26 mouse cellular contexts compared by ENCODE assay signal in genomic region chr4:149727636-149728035, GRCm38 (mm10).
"Had no signal": no experiment of that assay in that cellular context is flagged by ENCODE, and none has a peak within 500 bp of the region (broad histone marks: within the 10 kb centered on the region; RNA-seq: fewer than 3 reads in every experiment).

No protein-coding gene starts in this region.

- ATAC-seq: hindbrain, embryonic 16.5 days; intestine, embryonic 16.5 days; liver, embryonic 12.5 days had no signal

- H3K9me3 ChIP-seq: heart, embryonic 13.5 days; heart, embryonic 15.5 days; hindbrain, embryonic 12.5 days; kidney, embryonic 15.5 days; limb, embryonic 13.5 days; limb, embryonic 15.5 days; liver, embryonic 12.5 days had no signal

- H3K4me2 ChIP-seq: heart, embryonic 11.5 days; heart, embryonic 13.5 days; heart, embryonic 15.5 days; hindbrain, embryonic 12.5 days; hindbrain, embryonic 14.5 days; kidney, embryonic 15.5 days; limb, embryonic 13.5 days; limb, embryonic 15.5 days; liver, embryonic 12.5 days had no signal

- H3K27ac ChIP-seq: heart, embryonic 13.5 days; heart, embryonic 15.5 days; hindbrain, embryonic 12.5 days; hindbrain, embryonic 14.5 days; kidney, embryonic 15.5 days; kidney, postnatal 0 days; limb, embryonic 13.5 days; limb, embryonic 15.5 days; liver, embryonic 12.5 days; liver, embryonic 14.5 days had no signal

- H3K4me3 ChIP-seq: heart, adult 2 months; heart, embryonic 13.5 days; heart, embryonic 15.5 days; hindbrain, embryonic 12.5 days; kidney, embryonic 15.5 days; limb, embryonic 13.5 days; limb, embryonic 15.5 days; liver, embryonic 12.5 days had no signal

- H3K27me3 ChIP-seq: heart, embryonic 13.5 days; heart, embryonic 15.5 days; hindbrain, embryonic 12.5 days; kidney, embryonic 15.5 days; limb, embryonic 13.5 days; limb, embryonic 15.5 days; liver, embryonic 12.5 days had no signal

- H3K4me1 ChIP-seq: limb, embryonic 13.5 days had no signal

- H3K9ac ChIP-seq: heart, embryonic 13.5 days; heart, embryonic 15.5 days; hindbrain, embryonic 12.5 days; hindbrain, embryonic 14.5 days; kidney, embryonic 15.5 days; limb, embryonic 13.5 days; limb, embryonic 15.5 days; liver, embryonic 12.5 days; liver, embryonic 14.5 days had no signal

- DNase-seq: gastrocnemius, postnatal 14 days; gastrocnemius, postnatal 36 days; heart, adult 11 months; heart, adult 2 months; heart, postnatal 36 days; kidney, adult 11 months; kidney, adult 2 months; kidney, adult 9 months; kidney, postnatal 14 days; kidney, postnatal 36 days; layer of hippocampus, adult 9-11 months; layer of hippocampus, postnatal 36 days; left cerebral cortex, postnatal 4 days had no signal
